ENCODE assay signal across 10 mouse cellular contexts in genomic region chr11:88849284-88849683, GRCm38 (mm10). TPM values are rescaled to one million over a fixed set of nuclear protein-coding genes. Genes with fewer than 3 reads are reported as not detected.
A peak's percentile ranks its signal among the peaks of the same experiment; 100 is the strongest.
DNase-seq lines count a peak whose midpoint lies in the region; ATAC-seq lines count a peak whose summit lies in the region.
"Had no signal": no experiment of that assay in that cellular context is flagged by ENCODE, and none has a peak within 500 bp of the region (broad histone marks: within the 10 kb centered on the region; RNA-seq: fewer than 3 reads in every experiment).

No protein-coding gene starts in this region.

- H3K4me3 ChIP-seq in midbrain, embryonic 13.5 days (replicated peaks), result no peak overlapping the region
- H3K4me3 ChIP-seq in midbrain, embryonic 16.5 days (ENCODE audit: low read depth, low read length), result no peak overlapping the region
- H3K4me3 ChIP-seq in heart, embryonic 15.5 days, result peak overlapping the region; percentile 12; the same call in 1 of the 2 replicates
- H3K4me3 ChIP-seq: neural tube, embryonic 12.5 days had no signal

- H3K27ac ChIP-seq in midbrain, embryonic 13.5 days, result peak overlapping the region; percentile 42; the same call in 1 of the 2 replicates
- no peak overlapping the region for H3K27ac ChIP-seq in midbrain, embryonic 16.5 days (ENCODE audit: low read length)
- H3K27ac ChIP-seq in heart, embryonic 15.5 days, result peak overlapping the region; percentile 95
- H3K27ac ChIP-seq: neural tube, embryonic 12.5 days had no signal

- H3K27me3 ChIP-seq in midbrain, embryonic 13.5 days, result no peaks in the 10 kb centered on the region
- H3K27me3 ChIP-seq in midbrain, embryonic 16.5 days (ENCODE audit: control insufficient read depth, insufficient read depth, low read depth, low read length), result no peaks in the 10 kb centered on the region
- no peaks in the 10 kb centered on the region for H3K27me3 ChIP-seq in heart, embryonic 15.5 days
- H3K27me3 ChIP-seq: neural tube, embryonic 12.5 days; Patski had no signal

- peaks cover 25% of the 10 kb centered on the region for H3K4me1 ChIP-seq in midbrain, embryonic 13.5 days (replicated peaks)
- peaks cover 11% of the 10 kb centered on the region; the same call in 1 of the 2 replicates for H3K4me1 ChIP-seq in midbrain, embryonic 16.5 days (ENCODE audit: control insufficient read depth, insufficient read depth, low read length)
- H3K4me1 ChIP-seq in heart, embryonic 15.5 days (replicated peaks), result peaks cover 56% of the 10 kb centered on the region

- no peak for ATAC-seq in midbrain, embryonic 13.5 days
- ATAC-seq in midbrain, embryonic 16.5 days, result no peak
- ATAC-seq in heart, embryonic 15.5 days (replicated peaks; ENCODE audit: insufficient number of reproducible peaks, insufficient read depth, low FRiP score, low read depth), result peak; percentile 67
- ATAC-seq in erythroblast, adult 5-6 weeks (replicated peaks; ENCODE audit: low FRiP score, poor library complexity, severe bottlenecking), result no peak
- ATAC-seq: Patski had no signal

- WGBS in midbrain, embryonic 13.5 days, result 76% methylated on average over 8 of the region's 8 CpGs
- 72% methylated on average over 8 of the region's 8 CpGs for WGBS in midbrain, embryonic 16.5 days
- 29% methylated on average over 8 of the region's 8 CpGs for WGBS in heart, embryonic 15.5 days

- H3K4me2 ChIP-seq in midbrain, embryonic 13.5 days (replicated peaks), result no peak overlapping the region
- H3K4me2 ChIP-seq in midbrain, embryonic 16.5 days (ENCODE audit: low read length), result no peak overlapping the region
- H3K4me2 ChIP-seq in heart, embryonic 15.5 days, result peak overlapping the region; percentile 49
- H3K4me2 ChIP-seq: neural tube, embryonic 12.5 days had no signal

- peaks cover 14% of the 10 kb centered on the region for H3K36me3 ChIP-seq in midbrain, embryonic 13.5 days
- peaks cover 15% of the 10 kb centered on the region for H3K36me3 ChIP-seq in midbrain, embryonic 16.5 days (ENCODE audit: control insufficient read depth, insufficient read depth, low read length)
- peaks cover 13% of the 10 kb centered on the region; the same call in 1 of the 2 replicates for H3K36me3 ChIP-seq in heart, embryonic 15.5 days

- peak; percentile 62 to 70 for DNase-seq in cerebellum, postnatal 36 days
- DNase-seq in left cerebral cortex, adult 18-20 months (ENCODE audit: low spot score in 2 of 2), result peak; percentile 39 to 44
- DNase-seq in right cerebral cortex, adult 2 months (ENCODE audit: low spot score in 2 of 2), result peak; percentile 52 to 60
- no peak for DNase-seq in spleen, postnatal 4 days (ENCODE audit: low spot score in 2 of 2)

- H3K9ac ChIP-seq in midbrain, embryonic 13.5 days (replicated peaks), result no peak overlapping the region; the same call in 1 of the 2 replicates
- H3K9ac ChIP-seq in midbrain, embryonic 16.5 days (ENCODE audit: low read depth, low read length), result no peak overlapping the region
- H3K9ac ChIP-seq in heart, embryonic 15.5 days, result peak overlapping the region; percentile 47
- H3K9ac ChIP-seq: neural tube, embryonic 12.5 days had no signal

- H3K9me3 ChIP-seq in midbrain, embryonic 13.5 days, result no peaks in the 10 kb centered on the region
- no peaks in the 10 kb centered on the region for H3K9me3 ChIP-seq in midbrain, embryonic 16.5 days (replicated peaks; ENCODE audit: control insufficient read depth, low read length, poor library complexity, severe bottlenecking)
- H3K9me3 ChIP-seq in heart, embryonic 15.5 days (replicated peaks), result no peaks in the 10 kb centered on the region
- H3K9me3 ChIP-seq: neural tube, embryonic 12.5 days had no signal

RNA-seq across cellular contexts. Expression of gene Akap1, which starts 15.1 kb away (rescaled TPM):
- 25.3 and 27.7 TPM in 2 replicates for polyA plus RNA-seq in midbrain, embryonic 13.5 days (2015; fragmentation: Nextera tagmentation; extraction: Ambion mirVana)
- polyA plus RNA-seq in midbrain, embryonic 16.5 days (2015; fragmentation: Nextera tagmentation; extraction: Ambion mirVana), result 31.2 and 33.3 TPM in 2 replicates
- polyA plus RNA-seq in heart, embryonic 15.5 days (2015; fragmentation: Nextera tagmentation; extraction: Ambion mirVana), result 44.2 and 45.8 TPM in 2 replicates
- 10 to 100 TPM; 39.4 to 39.8 TPM for total RNA-seq in left cerebral cortex, adult 18-20 months (2021)
- 1.0 and 3.7 TPM in 2 replicates for total RNA-seq in erythroblast, adult 5-6 weeks (2015; ENCODE audit: low replicate concordance)
- total RNA-seq in erythroblast, adult 5-6 weeks (2017; ENCODE audit: low replicate concordance), result 0.98 and 3.7 TPM in 2 replicates

Comparison
In these comparisons a context has a peak if more than half of its experiments do, and no peak if none do; other contexts are left out.
1. DNase-seq: peak in cerebellum, postnatal 36 days (2 of 2), left cerebral cortex, adult 18-20 months (2 of 2) and right cerebral cortex, adult 2 months (2 of 2); none in spleen, postnatal 4 days (0 of 2).